Mouse (Mus musculus) inflammation-experienced regulatory T-cells, adult 6 months (primary cell): ENCODE data around the gene Wee1. TPM values are rescaled to one million over a fixed set of nuclear protein-coding genes. Genes with fewer than 3 reads are reported as not detected.

Source experiments
- polyA plus RNA-seq, 3 experiments: library from polyadenylated mRNA; unstranded; fragments of 100-300 nt; shearing (Covaris generic); gene quantifications; one replicate each; pipeline ENCODE4 v1.2.1; 2017

Wee1 gene
- polyA plus RNA-seq, 3 experiments from 2014 or later: 1.5 to 4.5 (median 2.6) TPM

Other genes starting within 250 kb of the Wee1 start
- gene Dennd5a, start 161.6 kb upstream of the Wee1 start, polyA plus RNA-seq: 10 to 100 TPM; 24.7 to 27.5 (median 27.2) TPM
- 10 to 100 TPM; 32.8 to 38.3 (median 38.2) TPM for gene Tmem41b, start 135.1 kb upstream of the Wee1 start, polyA plus RNA-seq
- gene Ipo7, start 103.8 kb upstream of the Wee1 start, polyA plus RNA-seq: 10 to 100 TPM; 23.6 to 44.6 (median 26.4) TPM
- gene Zfp143, start 60.8 kb upstream of the Wee1 start, polyA plus RNA-seq: 10 to 100 TPM; 35.4 to 48.6 (median 43.5) TPM
- 10 to 100 TPM; 28.6 to 38.2 (median 31.7) TPM for gene Swap70, start 99.7 kb downstream of the Wee1 start, polyA plus RNA-seq